Mouse (Mus musculus): ENCODE measurements around the gene Fbxo47. TPM values are rescaled to one million over a fixed set of nuclear protein-coding genes. Genes with fewer than 3 reads are reported as not detected.

Gene Fbxo47
- polyA plus RNA-seq (2012; rRNA removed; ENCODE audit: low replicate concordance), result not detected in 2 replicates

DNA sequence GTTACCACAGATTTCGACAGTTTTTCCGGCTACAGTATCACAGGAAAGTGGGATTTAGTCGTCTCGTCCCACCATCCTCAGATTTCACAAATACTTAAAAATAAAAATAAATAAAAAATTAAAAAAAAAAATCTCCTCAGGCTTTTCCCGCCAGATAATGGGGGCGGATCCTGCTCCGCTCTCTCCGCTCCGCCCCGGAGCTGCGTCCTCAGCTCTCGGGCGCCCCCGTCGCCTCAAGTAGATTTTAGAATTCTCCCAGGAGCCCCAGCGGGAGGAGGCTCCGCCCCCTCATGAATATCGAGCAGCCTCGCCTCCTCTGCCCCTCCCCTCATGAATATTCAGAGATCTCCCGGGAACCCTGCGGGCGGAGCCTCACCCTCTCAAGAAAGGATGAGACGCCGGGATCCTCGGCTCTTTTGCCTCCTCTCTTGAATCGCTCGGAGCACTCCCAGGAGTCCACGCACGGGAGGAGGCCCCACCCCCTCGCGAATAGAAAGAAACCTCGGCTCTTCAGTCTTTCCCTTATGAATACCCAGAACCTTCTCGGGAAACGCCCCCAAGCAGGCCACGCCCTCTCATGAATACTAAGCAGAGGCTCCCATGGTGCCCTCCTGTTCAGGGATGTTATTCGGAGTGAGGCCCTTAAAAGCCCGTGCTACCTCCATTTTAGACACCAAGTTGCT, at the start of gene Fbxo47:
Gene Fbxo47 (minus strand): TSS at position 237 of the 683 bp plus-strand sequence.

DNA sequence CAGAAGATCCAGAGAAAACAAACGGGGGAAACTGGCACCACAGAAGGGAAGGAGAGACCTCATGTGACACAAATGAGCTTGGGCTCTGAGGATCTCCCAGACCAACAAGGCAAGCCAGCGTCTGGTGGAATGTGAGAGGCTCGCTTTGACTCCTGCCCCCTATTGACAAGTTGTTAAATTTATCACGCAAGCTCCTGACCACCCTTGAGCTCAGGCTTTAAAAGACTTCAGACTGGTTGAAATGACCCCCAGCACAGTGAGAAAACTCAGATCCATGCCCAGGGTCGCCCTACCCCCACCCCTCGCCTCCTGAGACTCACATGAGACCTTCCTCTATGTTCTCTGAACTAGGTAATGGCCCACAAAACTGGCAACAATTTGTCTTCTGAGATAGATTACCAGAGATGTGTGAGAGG, 43.4 kb downstream of the Fbxo47 start, which contains the start of gene B230217C12Rik:
Gene B230217C12Rik (plus strand): TSS at position 242 of the 416 bp plus-strand sequence.

Other genes with a start within 250 kb of the Fbxo47 start
- 30.5 and 37.1 TPM in 2 replicates for gene Mllt6, start 220.7 kb downstream of the Fbxo47 start, polyA plus RNA-seq (2012; rRNA removed; ENCODE audit: low replicate concordance)
- 146 and 295 TPM in 2 replicates for gene Cisd3, start 198.3 kb downstream of the Fbxo47 start, polyA plus RNA-seq (2012; rRNA removed; ENCODE audit: low replicate concordance)
- 65.1 and 93.8 TPM in 2 replicates for gene Pcgf2, start 183.7 kb downstream of the Fbxo47 start, polyA plus RNA-seq (2012; rRNA removed; ENCODE audit: low replicate concordance)
- gene Psmb3, start 180.8 kb downstream of the Fbxo47 start, polyA plus RNA-seq (2012; rRNA removed; ENCODE audit: low replicate concordance), result 201 and 322 TPM in 2 replicates
- gene Pip4k2b, start 139.4 kb downstream of the Fbxo47 start, polyA plus RNA-seq (2012; rRNA removed; ENCODE audit: low replicate concordance), result 2.2 and 3.1 TPM in 2 replicates
- gene Cwc25, start 117.6 kb downstream of the Fbxo47 start, polyA plus RNA-seq (2012; rRNA removed; ENCODE audit: low replicate concordance), result 1.7 and 2.5 TPM in 2 replicates
- not detected in 2 replicates for gene 1700001P01Rik, start 108.2 kb downstream of the Fbxo47 start, polyA plus RNA-seq (2012; rRNA removed; ENCODE audit: low replicate concordance)
- gene Rpl23, start 101.7 kb downstream of the Fbxo47 start, polyA plus RNA-seq (2012; rRNA removed; ENCODE audit: low replicate concordance), result 12.8 and 18.3 TPM in 2 replicates
- 227 and 325 TPM in 2 replicates for gene Lasp1, start 85.2 kb downstream of the Fbxo47 start, polyA plus RNA-seq (2012; rRNA removed; ENCODE audit: low replicate concordance)
- gene B230217C12Rik, start 43.4 kb downstream of the Fbxo47 start, polyA plus RNA-seq (2012; rRNA removed; ENCODE audit: low replicate concordance), result 0.51 and 0.75 TPM in 2 replicates
- gene Plxdc1, start 102.3 kb upstream of the Fbxo47 start, polyA plus RNA-seq (2012; rRNA removed; ENCODE audit: low replicate concordance), result 1.0 and 1.2 TPM in 2 replicates
- gene Arl5c, start 112.0 kb upstream of the Fbxo47 start, polyA plus RNA-seq (2012; rRNA removed; ENCODE audit: low replicate concordance), result 0.79 and 0.95 TPM in 2 replicates
- gene Cacnb1, start 138.9 kb upstream of the Fbxo47 start, polyA plus RNA-seq (2012; rRNA removed; ENCODE audit: low replicate concordance), result 3.6 and 8.1 TPM in 2 replicates
- 145 and 247 TPM in 2 replicates for gene Rpl19, start 142.6 kb upstream of the Fbxo47 start, polyA plus RNA-seq (2012; rRNA removed; ENCODE audit: low replicate concordance)
- gene Stac2, start 169.3 kb upstream of the Fbxo47 start, polyA plus RNA-seq (2012; rRNA removed; ENCODE audit: low replicate concordance), result 0.64 and 1.0 TPM in 2 replicates

All from duodenum, adult 2 months (tissue).